ENCODE assay signal across 9 mouse cellular contexts in genomic region chr8:3411901-3412301, GRCm38 (mm10). TPM values are rescaled to one million over a fixed set of nuclear protein-coding genes. Genes with fewer than 3 reads are reported as not detected.
A peak's percentile ranks its signal among the peaks of the same experiment; 100 is the strongest.
DNase-seq lines count a peak whose midpoint lies in the region; ATAC-seq lines count a peak whose summit lies in the region.
"Had no signal": no experiment of that assay in that cellular context is flagged by ENCODE, and none has a peak within 500 bp of the region (broad histone marks: within the 10 kb centered on the region; RNA-seq: fewer than 3 reads in every experiment).

No protein-coding gene starts in this region.

- H3K27me3 ChIP-seq in heart, embryonic 10.5 days (ENCODE audit: insufficient read depth, poor library complexity, severe bottlenecking), result no peaks in the 10 kb centered on the region
- no peaks in the 10 kb centered on the region for H3K27me3 ChIP-seq in intestine, embryonic 15.5 days (replicated peaks)
- no peaks in the 10 kb centered on the region for H3K27me3 ChIP-seq in midbrain, embryonic 11.5 days (ENCODE audit: control insufficient read depth, insufficient read depth, low read length)
- H3K27me3 ChIP-seq in forebrain, embryonic 10.5 days (ENCODE audit: poor library complexity, severe bottlenecking), result no peaks in the 10 kb centered on the region

- no peak overlapping the region for H3K4me2 ChIP-seq in intestine, embryonic 15.5 days (replicated peaks)
- no peak overlapping the region for H3K4me2 ChIP-seq in midbrain, embryonic 11.5 days

- peak; percentile 93 for ATAC-seq in intestine, embryonic 15.5 days
- peak; percentile 80 for ATAC-seq in megakaryocyte-erythroid progenitor cell, adult 5-6 weeks (replicated peaks; ENCODE audit: low FRiP score, low TSS enrichment, poor library complexity, severe bottlenecking)
- no peak for ATAC-seq in midbrain, embryonic 11.5 days (ENCODE audit: low FRiP score)

- no peak overlapping the region for H3K4me3 ChIP-seq in heart, embryonic 10.5 days
- H3K4me3 ChIP-seq in intestine, embryonic 15.5 days (replicated peaks), result no peak overlapping the region
- H3K4me3 ChIP-seq in midbrain, embryonic 11.5 days (ENCODE audit: low read depth, low read length), result no peak overlapping the region
- H3K4me3 ChIP-seq in forebrain, embryonic 10.5 days, result no peak overlapping the region

- peak; percentile 73 to 81 for DNase-seq in heart, adult 18-20 months
- DNase-seq in heart, embryonic 10.5 days (ENCODE audit: low spot score), result no peak
- DNase-seq in brain, adult 2 months (ENCODE audit: low read depth, low spot score), result peak; percentile 28
- no peak for DNase-seq in left cerebral cortex, postnatal 14 days (ENCODE audit: low spot score in 2 of 2)
- DNase-seq in midbrain, embryonic 11.5 days (ENCODE audit: low spot score, missing footprints), result no peak
- no peak for DNase-seq in forebrain, embryonic 10.5 days (ENCODE audit: extremely low spot score, low spot score)

- H3K9me3 ChIP-seq in heart, embryonic 10.5 days, result no peaks in the 10 kb centered on the region
- no peaks in the 10 kb centered on the region for H3K9me3 ChIP-seq in intestine, embryonic 15.5 days
- H3K9me3 ChIP-seq in midbrain, embryonic 11.5 days (ENCODE audit: control insufficient read depth, low read length), result no peaks in the 10 kb centered on the region
- H3K9me3 ChIP-seq in forebrain, embryonic 10.5 days, result no peaks in the 10 kb centered on the region

- H3K36me3 ChIP-seq in heart, embryonic 10.5 days, result no peaks in the 10 kb centered on the region
- no peaks in the 10 kb centered on the region for H3K36me3 ChIP-seq in intestine, embryonic 15.5 days
- no peaks in the 10 kb centered on the region for H3K36me3 ChIP-seq in midbrain, embryonic 11.5 days (ENCODE audit: control insufficient read depth, insufficient read depth, low read length)
- H3K36me3 ChIP-seq in forebrain, embryonic 10.5 days (replicated peaks), result peaks cover 4% of the 10 kb centered on the region; the same call in 1 of the 2 replicates

- no peak overlapping the region for H3K9ac ChIP-seq in intestine, embryonic 15.5 days
- no peak overlapping the region for H3K9ac ChIP-seq in midbrain, embryonic 11.5 days (ENCODE audit: low read length)

- 57% methylated on average over 7 of the region's 7 CpGs for WGBS in heart, embryonic 10.5 days
- 57% methylated on average over 7 of the region's 7 CpGs for whole genome bisulfite sequencing in intestine, embryonic 15.5 days
- 93% methylated on average over 7 of the region's 7 CpGs for WGBS in midbrain, embryonic 11.5 days
- WGBS in forebrain, embryonic 10.5 days, result 89% methylated on average over 7 of the region's 7 CpGs

- intact Hi-C loops in left cerebral cortex, postnatal 14 days (cut with DNase I), result no loop called here

- no peak overlapping the region for H3K27ac ChIP-seq in heart, embryonic 10.5 days
- peak overlapping the region; percentile 48 for H3K27ac ChIP-seq in intestine, embryonic 15.5 days
- no peak overlapping the region for H3K27ac ChIP-seq in midbrain, embryonic 11.5 days (ENCODE audit: low read depth, low read length)
- H3K27ac ChIP-seq in forebrain, embryonic 10.5 days, result no peak overlapping the region

- peaks cover 36% of the 10 kb centered on the region for H3K4me1 ChIP-seq in heart, embryonic 10.5 days
- peaks cover 15% of the 10 kb centered on the region; the same call in 1 of the 2 replicates for H3K4me1 ChIP-seq in intestine, embryonic 15.5 days (replicated peaks)
- H3K4me1 ChIP-seq in midbrain, embryonic 11.5 days (ENCODE audit: control insufficient read depth, insufficient read depth, low read length), result peaks cover 21% of the 10 kb centered on the region
- peaks cover 38% of the 10 kb centered on the region for H3K4me1 ChIP-seq in forebrain, embryonic 10.5 days

RNA-seq across cellular contexts. Expression of gene Arhgef18, which starts 19.1 kb away (rescaled TPM):
- total RNA-seq in heart, adult 18-20 months (2021), result 10 to 100 TPM; 17.5 to 20.4 TPM
- polyA plus RNA-seq in heart, embryonic 10.5 days (2016; fragmentation: Nextera tagmentation; extraction: Ambion mirVana), result 7.2 and 8.0 TPM in 2 replicates
- polyA plus RNA-seq in intestine, embryonic 15.5 days (2015; fragmentation: Nextera tagmentation; extraction: Ambion mirVana), result 6.6 and 7.0 TPM in 2 replicates
- total RNA-seq in megakaryocyte-erythroid progenitor cell, adult 5-6 weeks (2014; fragmentation: Nextera tagmentation), result 17.3 and 22.9 TPM in 2 replicates
- total RNA-seq in megakaryocyte-erythroid progenitor cell, adult 5-6 weeks (2017), result 10.3 and 14.1 TPM in 2 replicates
- total RNA-seq in left cerebral cortex, postnatal 14 days (2021), result 10 to 100 TPM; 38.1 to 40.7 TPM
- 9.7 and 10.1 TPM in 2 replicates for polyA plus RNA-seq in midbrain, embryonic 11.5 days (2014; fragmentation: Nextera tagmentation; extraction: Ambion mirVana)
- polyA plus RNA-seq in forebrain, embryonic 10.5 days (2016; fragmentation: Nextera tagmentation; extraction: Ambion mirVana), result 9.7 and 11.4 TPM in 2 replicates

RNA-seq across cellular contexts. Expression of gene Pex11g, which starts 55.6 kb away (rescaled TPM):
- 1 to 10 TPM; 3.6 to 4.2 TPM for total RNA-seq in heart, adult 18-20 months (2021)
- polyA plus RNA-seq in heart, embryonic 10.5 days (2016; fragmentation: Nextera tagmentation; extraction: Ambion mirVana), result 6.4 and 6.7 TPM in 2 replicates
- 8.9 and 15.2 TPM in 2 replicates for polyA plus RNA-seq in intestine, embryonic 15.5 days (2015; fragmentation: Nextera tagmentation; extraction: Ambion mirVana)
- total RNA-seq in megakaryocyte-erythroid progenitor cell, adult 5-6 weeks (2014; fragmentation: Nextera tagmentation), result 2.0 and 3.0 TPM in 2 replicates
- total RNA-seq in megakaryocyte-erythroid progenitor cell, adult 5-6 weeks (2017), result 1.3 and 6.2 TPM in 2 replicates
- 1 to 10 TPM in 1 of 2 experiments, under 1 TPM in 1; 0.74 to 1.2 TPM for total RNA-seq in left cerebral cortex, postnatal 14 days (2021)
- polyA plus RNA-seq in midbrain, embryonic 11.5 days (2014; fragmentation: Nextera tagmentation; extraction: Ambion mirVana), result 1.8 and 2.8 TPM in 2 replicates
- polyA plus RNA-seq in forebrain, embryonic 10.5 days (2016; fragmentation: Nextera tagmentation; extraction: Ambion mirVana), result 4.5 and 5.8 TPM in 2 replicates

RNA-seq across cellular contexts. Expression of gene A430078G23Rik, which starts 58.7 kb away (rescaled TPM):
- 1 to 10 TPM in 1 of 2 experiments, under 1 TPM in 1; 0.30 to 2.9 TPM for total RNA-seq in heart, adult 18-20 months (2021)
- 0.24 TPM in 1 of 2 replicates, not detected in the other for polyA plus RNA-seq in heart, embryonic 10.5 days (2016; fragmentation: Nextera tagmentation; extraction: Ambion mirVana)
- 0.19 and 0.21 TPM in 2 replicates for polyA plus RNA-seq in intestine, embryonic 15.5 days (2015; fragmentation: Nextera tagmentation; extraction: Ambion mirVana)
- total RNA-seq in megakaryocyte-erythroid progenitor cell, adult 5-6 weeks (2014; fragmentation: Nextera tagmentation), result 19.9 and 22.7 TPM in 2 replicates
- 11.6 and 12.4 TPM in 2 replicates for total RNA-seq in megakaryocyte-erythroid progenitor cell, adult 5-6 weeks (2017)
- total RNA-seq in left cerebral cortex, postnatal 14 days (2021), result not detected
- polyA plus RNA-seq in midbrain, embryonic 11.5 days (2014; fragmentation: Nextera tagmentation; extraction: Ambion mirVana), result not detected in 2 replicates
- not detected in 2 replicates for polyA plus RNA-seq in forebrain, embryonic 10.5 days (2016; fragmentation: Nextera tagmentation; extraction: Ambion mirVana)

RNA-seq across cellular contexts. Expression of gene Tex45, which starts 58.8 kb away (rescaled TPM):
- total RNA-seq in heart, adult 18-20 months (2021), result not detected
- polyA plus RNA-seq in heart, embryonic 10.5 days (2016; fragmentation: Nextera tagmentation; extraction: Ambion mirVana), result not detected in 2 replicates
- not detected in 2 replicates for polyA plus RNA-seq in intestine, embryonic 15.5 days (2015; fragmentation: Nextera tagmentation; extraction: Ambion mirVana)
- total RNA-seq in megakaryocyte-erythroid progenitor cell, adult 5-6 weeks (2014; fragmentation: Nextera tagmentation), result not detected in 2 replicates
- not detected in 2 replicates for total RNA-seq in megakaryocyte-erythroid progenitor cell, adult 5-6 weeks (2017)
- under 1 TPM; 0.21 to 0.53 TPM for total RNA-seq in left cerebral cortex, postnatal 14 days (2021)
- polyA plus RNA-seq in midbrain, embryonic 11.5 days (2014; fragmentation: Nextera tagmentation; extraction: Ambion mirVana), result 0.23 TPM in 1 of 2 replicates, not detected in the other
- not detected in 2 replicates for polyA plus RNA-seq in forebrain, embryonic 10.5 days (2016; fragmentation: Nextera tagmentation; extraction: Ambion mirVana)
- polyA plus RNA-seq: thymus, postnatal 0 days had no signal

Comparison
In these comparisons a context has a peak if more than half of its experiments do, and no peak if none do; other contexts are left out.
1. DNase-seq: peak in heart, adult 18-20 months (2 of 2) and brain, adult 2 months (single experiment); none in heart, embryonic 10.5 days (single experiment), left cerebral cortex, postnatal 14 days (0 of 2), midbrain, embryonic 11.5 days (single experiment) and forebrain, embryonic 10.5 days (single experiment).